Mouse (Mus musculus): ENCODE data around the gene Serpina11. TPM values are rescaled to one million over a fixed set of nuclear protein-coding genes. Genes with fewer than 3 reads are reported as not detected.

The Serpina11 gene
- polyA plus RNA-seq, 1 experiment from 2014 or later: not detected

DNA sequence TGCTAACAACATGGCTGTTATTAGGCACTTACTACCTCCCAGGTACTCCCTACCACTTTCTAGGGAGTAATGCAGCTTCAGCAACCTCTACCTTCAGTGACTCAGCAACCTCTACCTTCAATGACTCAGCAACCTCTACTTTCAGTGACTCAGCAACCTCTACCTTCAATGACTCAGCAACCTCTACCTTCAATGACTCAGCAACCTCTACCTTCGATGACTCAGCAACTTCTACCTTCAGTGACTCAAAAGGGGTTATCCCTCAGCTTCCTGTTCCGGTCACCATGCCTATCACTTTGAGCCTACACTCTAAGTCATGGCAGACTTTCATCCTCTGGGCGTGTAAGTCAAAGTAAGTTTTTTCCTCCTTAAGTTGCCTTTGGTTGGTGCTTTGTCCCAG, 10.8 kb upstream of the Serpina11 start:
- no peak for ATAC-seq (ENCODE audit: insufficient number of reproducible peaks, insufficient read depth, low FRiP score, low read depth)
- no peaks in the 10 kb centered on the region for H3K27me3 ChIP-seq (ENCODE audit: control insufficient read depth, insufficient read depth, low read length)
- no peaks in the 10 kb centered on the region for H3K9me3 ChIP-seq (ENCODE audit: control insufficient read depth, low read depth, low read length)
- 86% methylated on average over 3 of the region's 3 CpGs for WGBS
- H3K4me2 ChIP-seq (replicated peaks; ENCODE audit: low read depth, low read length): no peak overlapping the region
- no peaks in the 10 kb centered on the region for H3K36me3 ChIP-seq (ENCODE audit: control insufficient read depth, insufficient read depth, low read length)
- H3K9ac ChIP-seq (replicated peaks; ENCODE audit: low read depth, low read length): no peak overlapping the region
- H3K4me1 ChIP-seq (ENCODE audit: control insufficient read depth, insufficient read depth, low read length): no peaks in the 10 kb centered on the region
- no peak overlapping the region for H3K4me3 ChIP-seq (ENCODE audit: low read depth, low read length)
- no peak overlapping the region for H3K27ac ChIP-seq (ENCODE audit: low read length)

DNA sequence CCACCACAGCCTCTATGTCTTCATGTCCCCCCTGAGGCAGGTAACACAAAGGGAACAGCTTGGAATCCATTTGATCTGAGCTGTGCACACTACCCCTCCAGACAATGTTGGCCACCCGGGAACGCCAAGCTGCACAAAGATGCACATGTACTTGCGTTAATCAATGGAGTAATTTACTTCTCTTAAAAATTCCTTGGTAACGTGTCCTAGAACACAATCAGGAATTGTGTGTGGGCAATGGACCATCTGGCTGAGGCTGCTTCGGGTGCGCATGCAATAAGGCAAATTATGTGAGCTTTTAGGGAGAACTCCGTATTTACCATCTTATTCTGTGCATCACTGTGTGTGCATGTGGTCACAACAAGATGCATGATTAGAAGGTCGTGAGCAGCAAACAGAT, 9.9 kb upstream of the Serpina11 start:
- Histone ChIP-seq H3K27ac (ENCODE audit: low read length) (no peak overlapping the region), H3K27me3 (ENCODE audit: control insufficient read depth, insufficient read depth, low read length) (no peaks in the 10 kb centered on the region), H3K4me2 (replicated peaks; ENCODE audit: low read depth, low read length) (no peak overlapping the region), H3K9ac (replicated peaks; ENCODE audit: low read depth, low read length) (no peak overlapping the region), H3K36me3 (ENCODE audit: control insufficient read depth, insufficient read depth, low read length) (no peaks in the 10 kb centered on the region), H3K4me1 (ENCODE audit: control insufficient read depth, insufficient read depth, low read length) (no peaks in the 10 kb centered on the region), H3K9me3 (ENCODE audit: control insufficient read depth, low read depth, low read length) (no peaks in the 10 kb centered on the region), H3K4me3 (ENCODE audit: low read depth, low read length) (no peak overlapping the region)
- 86% methylated on average over 8 of the region's 8 CpGs for WGBS
- no peak for ATAC-seq (ENCODE audit: insufficient number of reproducible peaks, insufficient read depth, low FRiP score, low read depth)

DNA sequence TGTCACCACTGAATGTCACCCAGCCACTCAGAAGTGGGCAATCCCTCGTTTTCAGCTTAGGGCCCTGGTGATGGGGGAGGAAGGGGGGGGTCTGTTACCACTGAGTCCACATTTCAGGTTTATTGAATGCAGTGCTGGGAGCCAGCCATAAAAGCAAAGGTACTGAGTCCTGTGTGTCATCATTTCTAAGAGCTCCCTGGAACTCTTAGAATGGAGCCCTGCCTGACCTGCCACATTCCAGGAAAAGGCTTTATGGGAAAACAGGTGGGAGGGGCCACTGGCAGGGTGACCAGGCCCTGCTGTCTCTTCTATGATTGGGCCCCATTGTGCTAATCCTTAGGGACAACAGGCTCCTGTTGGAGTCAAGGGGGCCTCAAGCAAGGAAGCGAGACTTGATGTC, 6.8 kb upstream of the Serpina11 start:
- H3K36me3 ChIP-seq (ENCODE audit: control insufficient read depth, insufficient read depth, low read length): no peaks in the 10 kb centered on the region
- no peak overlapping the region for H3K27ac ChIP-seq (ENCODE audit: low read length)
- no peaks in the 10 kb centered on the region for H3K27me3 ChIP-seq (ENCODE audit: control insufficient read depth, insufficient read depth, low read length)
- no peak overlapping the region for H3K4me2 ChIP-seq (replicated peaks; ENCODE audit: low read depth, low read length)
- WGBS: 50% methylated on average over 2 of the region's 2 CpGs
- no peak overlapping the region for H3K4me3 ChIP-seq (ENCODE audit: low read depth, low read length)
- H3K9me3 ChIP-seq (ENCODE audit: control insufficient read depth, low read depth, low read length): no peaks in the 10 kb centered on the region
- no peak for ATAC-seq (ENCODE audit: insufficient number of reproducible peaks, insufficient read depth, low FRiP score, low read depth)
- H3K4me1 ChIP-seq (ENCODE audit: control insufficient read depth, insufficient read depth, low read length): no peaks in the 10 kb centered on the region
- no peak overlapping the region for H3K9ac ChIP-seq (replicated peaks; ENCODE audit: low read depth, low read length)

DNA sequence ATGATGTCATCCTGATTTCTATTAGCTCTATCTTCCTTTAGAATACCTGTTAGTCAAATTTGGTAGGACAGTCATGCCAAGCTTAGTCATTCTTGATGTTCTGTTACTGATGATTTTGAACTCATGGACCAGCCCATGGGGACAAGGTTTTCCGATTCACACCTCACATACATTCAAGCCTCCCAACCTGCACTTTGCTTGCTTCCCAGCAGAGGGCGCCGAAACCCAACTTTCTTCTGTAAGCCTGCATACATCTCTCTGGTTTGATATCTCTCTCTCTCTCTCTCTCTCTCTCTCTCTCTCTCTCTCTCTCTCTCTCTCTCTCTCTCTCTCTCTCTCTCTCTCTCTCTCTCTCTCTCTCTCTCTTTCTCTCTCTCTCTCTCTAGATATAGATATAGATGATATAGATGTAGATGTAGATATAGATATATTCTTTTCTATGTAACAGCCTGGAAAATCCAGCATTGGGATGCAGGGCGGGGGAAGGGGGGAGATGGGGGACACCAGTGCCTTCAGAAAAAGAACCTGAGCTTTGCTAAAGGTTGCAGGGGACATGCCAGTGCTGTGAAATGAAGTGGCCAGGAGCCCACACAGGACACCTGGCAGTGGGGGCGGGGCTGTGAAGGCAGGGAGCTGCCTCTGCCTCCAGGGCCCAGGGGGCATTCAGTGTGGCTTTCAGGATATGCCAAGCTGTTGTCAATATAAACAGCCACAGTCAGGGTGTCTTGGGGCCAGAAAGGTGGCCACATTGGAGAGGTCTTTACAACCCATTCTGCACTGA, 5.7 kb upstream of the Serpina11 start:
- Histone ChIP-seq H3K4me2 (replicated peaks; ENCODE audit: low read depth, low read length) (no peak overlapping the region), H3K4me1 (ENCODE audit: control insufficient read depth, insufficient read depth, low read length) (no peaks in the 10 kb centered on the region), H3K36me3 (ENCODE audit: control insufficient read depth, insufficient read depth, low read length) (no peaks in the 10 kb centered on the region), H3K4me3 (ENCODE audit: low read depth, low read length) (no peak overlapping the region), H3K27ac (ENCODE audit: low read length) (no peak overlapping the region), H3K27me3 (ENCODE audit: control insufficient read depth, insufficient read depth, low read length) (no peaks in the 10 kb centered on the region), H3K9ac (replicated peaks; ENCODE audit: low read depth, low read length) (no peak overlapping the region), H3K9me3 (ENCODE audit: control insufficient read depth, low read depth, low read length) (no peaks in the 10 kb centered on the region)
- no peak for ATAC-seq (ENCODE audit: insufficient number of reproducible peaks, insufficient read depth, low FRiP score, low read depth)
- WGBS: 41% methylated on average over 5 of the region's 5 CpGs

DNA sequence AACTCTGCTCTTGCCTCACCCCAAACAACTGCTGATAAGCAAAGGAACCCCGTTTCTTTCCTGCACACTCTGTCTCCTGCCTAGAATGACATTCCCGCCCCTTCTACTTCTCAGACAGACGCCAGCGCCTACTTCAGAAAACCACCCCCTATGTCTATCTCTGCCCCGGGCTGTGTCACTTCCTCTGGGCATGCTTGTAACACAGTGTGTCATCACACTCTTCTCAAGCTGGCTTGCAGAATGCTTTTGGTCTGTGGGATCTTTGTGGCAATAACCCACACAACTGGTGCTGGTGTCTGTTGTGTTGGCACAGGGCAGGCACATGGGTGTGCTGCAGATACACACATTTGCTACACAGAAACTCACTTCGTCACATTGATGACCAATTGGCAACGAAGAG, 3.2 kb upstream of the Serpina11 start:
- no peak overlapping the region for H3K4me3 ChIP-seq (ENCODE audit: low read depth, low read length)
- H3K4me1 ChIP-seq (ENCODE audit: control insufficient read depth, insufficient read depth, low read length): no peaks in the 10 kb centered on the region
- no peaks in the 10 kb centered on the region for H3K9me3 ChIP-seq (ENCODE audit: control insufficient read depth, low read depth, low read length)
- 80% methylated on average over 7 of the region's 7 CpGs for WGBS
- no peaks in the 10 kb centered on the region for H3K36me3 ChIP-seq (ENCODE audit: control insufficient read depth, insufficient read depth, low read length)
- ATAC-seq (ENCODE audit: insufficient number of reproducible peaks, insufficient read depth, low FRiP score, low read depth): no peak
- H3K4me2 ChIP-seq (replicated peaks; ENCODE audit: low read depth, low read length): no peak overlapping the region
- no peak overlapping the region for H3K9ac ChIP-seq (replicated peaks; ENCODE audit: low read depth, low read length)
- no peak overlapping the region for H3K27ac ChIP-seq (ENCODE audit: low read length)
- H3K27me3 ChIP-seq (ENCODE audit: control insufficient read depth, insufficient read depth, low read length): no peaks in the 10 kb centered on the region

DNA sequence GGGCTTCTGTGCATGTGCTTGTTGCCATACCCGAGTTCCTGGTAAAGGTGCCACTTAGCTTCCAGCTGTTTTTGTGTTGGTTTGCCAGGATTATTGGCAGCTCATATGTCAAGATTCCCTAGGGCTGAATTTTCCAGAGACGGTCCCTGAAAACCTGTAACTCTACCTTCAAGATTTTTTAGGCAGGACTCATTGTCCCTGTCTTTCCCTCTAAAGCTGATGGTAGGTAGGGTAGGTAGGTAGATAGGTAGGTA, 316 bp downstream of the Serpina11 start:
- no peak for ATAC-seq (ENCODE audit: insufficient number of reproducible peaks, insufficient read depth, low FRiP score, low read depth)
- no peak overlapping the region for H3K4me2 ChIP-seq (replicated peaks; ENCODE audit: low read depth, low read length)
- H3K36me3 ChIP-seq (ENCODE audit: control insufficient read depth, insufficient read depth, low read length): no peaks in the 10 kb centered on the region
- no peak overlapping the region for H3K9ac ChIP-seq (replicated peaks; ENCODE audit: low read depth, low read length)
- H3K4me3 ChIP-seq (ENCODE audit: low read depth, low read length): no peak overlapping the region
- no peaks in the 10 kb centered on the region for H3K27me3 ChIP-seq (ENCODE audit: control insufficient read depth, insufficient read depth, low read length)
- no peak overlapping the region for H3K27ac ChIP-seq (ENCODE audit: low read length)
- no peaks in the 10 kb centered on the region for H3K9me3 ChIP-seq (ENCODE audit: control insufficient read depth, low read depth, low read length)
- H3K4me1 ChIP-seq (ENCODE audit: control insufficient read depth, insufficient read depth, low read length): no peaks in the 10 kb centered on the region
- 60% methylated on average over 2 of the region's 2 CpGs for WGBS

DNA sequence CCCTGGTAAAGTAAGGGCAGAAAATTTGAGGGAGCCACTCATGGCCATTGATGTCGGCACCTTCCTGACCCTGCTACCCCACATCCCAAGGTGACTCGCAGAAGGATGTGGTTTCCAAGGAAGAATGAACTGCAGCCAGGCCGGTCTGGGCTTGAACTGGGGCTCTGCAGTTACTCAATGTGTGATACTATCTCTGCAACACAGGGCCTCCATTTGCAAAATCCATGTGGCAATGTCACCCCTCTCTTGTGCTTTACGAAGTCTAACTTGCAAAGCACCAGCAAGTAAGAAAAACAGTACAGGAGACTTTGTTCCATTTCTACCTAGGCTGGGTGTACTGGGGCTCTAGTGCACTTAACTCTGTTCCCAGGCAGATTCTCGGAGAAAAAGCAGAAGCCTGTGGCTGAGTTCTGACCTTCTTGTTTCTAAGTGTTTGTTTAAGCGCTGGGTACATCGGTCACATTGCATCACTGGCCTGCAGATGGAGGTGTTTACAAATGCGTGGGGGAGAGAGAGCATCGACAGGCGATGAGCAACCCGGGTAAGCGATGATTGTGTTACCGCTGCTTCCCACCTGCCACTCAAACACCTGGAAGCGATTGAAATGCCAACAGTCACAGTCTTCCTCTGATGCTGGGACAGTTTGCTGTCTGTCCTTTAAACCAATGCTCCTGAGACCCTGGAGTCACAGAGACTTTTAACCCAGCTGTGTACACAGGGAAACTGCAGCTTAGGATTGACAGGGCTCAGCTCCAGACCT, 823 bp downstream of the Serpina11 start:
- Histone ChIP-seq H3K27me3 (ENCODE audit: control insufficient read depth, insufficient read depth, low read length) (no peaks in the 10 kb centered on the region), H3K9me3 (ENCODE audit: control insufficient read depth, low read depth, low read length) (no peaks in the 10 kb centered on the region), H3K4me2 (replicated peaks; ENCODE audit: low read depth, low read length) (no peak overlapping the region), H3K4me3 (ENCODE audit: low read depth, low read length) (no peak overlapping the region), H3K27ac (ENCODE audit: low read length) (no peak overlapping the region), H3K4me1 (ENCODE audit: control insufficient read depth, insufficient read depth, low read length) (no peaks in the 10 kb centered on the region), H3K36me3 (ENCODE audit: control insufficient read depth, insufficient read depth, low read length) (no peaks in the 10 kb centered on the region), H3K9ac (replicated peaks; ENCODE audit: low read depth, low read length) (no peak overlapping the region)
- ATAC-seq (ENCODE audit: insufficient number of reproducible peaks, insufficient read depth, low FRiP score, low read depth): no peak
- WGBS: 33% methylated on average over 14 of the region's 14 CpGs

DNA sequence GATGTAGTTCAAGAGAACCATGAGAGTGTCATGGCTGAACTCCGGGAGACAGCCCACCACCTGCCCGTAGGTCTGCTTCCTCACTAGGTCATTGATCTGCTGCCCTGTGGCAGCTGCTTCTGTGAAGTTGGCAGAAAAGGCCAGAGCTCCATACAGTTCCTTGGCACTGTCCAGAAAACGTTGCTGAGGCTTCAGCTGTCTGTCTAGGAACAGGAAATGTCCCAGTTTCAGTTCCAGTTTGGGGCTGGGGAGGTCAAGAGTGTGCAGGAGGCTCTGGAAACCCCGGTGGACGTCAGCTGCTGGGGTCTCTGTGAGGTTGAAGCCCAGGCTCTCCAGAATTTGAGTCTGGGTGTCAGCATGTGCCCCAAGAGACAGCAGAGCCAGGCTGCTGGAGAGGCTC, 3.9 kb downstream of the Serpina11 start:
- Histone ChIP-seq H3K4me3 (ENCODE audit: low read depth, low read length) (no peak overlapping the region), H3K36me3 (ENCODE audit: control insufficient read depth, insufficient read depth, low read length) (no peaks in the 10 kb centered on the region), H3K27me3 (ENCODE audit: control insufficient read depth, insufficient read depth, low read length) (no peaks in the 10 kb centered on the region), H3K9me3 (ENCODE audit: control insufficient read depth, low read depth, low read length) (no peaks in the 10 kb centered on the region), H3K4me1 (ENCODE audit: control insufficient read depth, insufficient read depth, low read length) (no peaks in the 10 kb centered on the region), H3K4me2 (replicated peaks; ENCODE audit: low read depth, low read length) (no peak overlapping the region), H3K9ac (replicated peaks; ENCODE audit: low read depth, low read length) (no peak overlapping the region), H3K27ac (ENCODE audit: low read length) (no peak overlapping the region)
- ATAC-seq (ENCODE audit: insufficient number of reproducible peaks, insufficient read depth, low FRiP score, low read depth): no peak
- WGBS: 64% methylated on average over 5 of the region's 5 CpGs

DNA sequence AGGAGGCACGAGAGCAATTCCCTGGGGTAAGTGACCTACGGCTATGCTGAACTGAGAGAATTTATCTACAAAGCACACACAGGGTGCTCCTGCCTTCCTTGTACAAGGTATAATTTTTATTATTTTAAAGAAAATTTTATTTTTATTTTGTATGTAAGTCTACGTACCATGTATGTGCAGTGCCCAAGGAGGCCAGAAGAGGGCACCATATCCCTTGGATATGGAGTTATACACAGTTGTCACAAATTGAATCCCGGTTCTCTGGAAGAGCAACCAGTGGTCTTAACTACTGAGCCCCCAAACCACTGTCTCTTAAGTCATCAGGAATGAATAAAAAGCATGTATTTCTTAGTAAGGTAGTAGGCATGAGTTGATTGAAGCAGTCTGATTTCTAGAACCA, 4.8 kb downstream of the Serpina11 start:
- no peaks in the 10 kb centered on the region for H3K9me3 ChIP-seq (ENCODE audit: control insufficient read depth, low read depth, low read length)
- H3K4me2 ChIP-seq (replicated peaks; ENCODE audit: low read depth, low read length): no peak overlapping the region
- no peak overlapping the region for H3K4me3 ChIP-seq (ENCODE audit: low read depth, low read length)
- H3K9ac ChIP-seq (replicated peaks; ENCODE audit: low read depth, low read length): no peak overlapping the region
- no peaks in the 10 kb centered on the region for H3K36me3 ChIP-seq (ENCODE audit: control insufficient read depth, insufficient read depth, low read length)
- H3K4me1 ChIP-seq (ENCODE audit: control insufficient read depth, insufficient read depth, low read length): no peaks in the 10 kb centered on the region
- no peaks in the 10 kb centered on the region for H3K27me3 ChIP-seq (ENCODE audit: control insufficient read depth, insufficient read depth, low read length)
- no peak for ATAC-seq (ENCODE audit: insufficient number of reproducible peaks, insufficient read depth, low FRiP score, low read depth)
- no peak overlapping the region for H3K27ac ChIP-seq (ENCODE audit: low read length)
- WGBS: 60% methylated on average over 4 of the region's 4 CpGs
